Mouse (Mus musculus): Measurements from ENCODE around the gene Sort1. TPM values are rescaled to one million over a fixed set of nuclear protein-coding genes. Genes with fewer than 3 reads are reported as not detected.
A peak's percentile ranks its signal among the peaks of the same experiment; 100 is the strongest.

Sort1 gene
- polyA plus RNA-seq, 1 experiment from 2014 or later = 17.0 TPM

DNA sequence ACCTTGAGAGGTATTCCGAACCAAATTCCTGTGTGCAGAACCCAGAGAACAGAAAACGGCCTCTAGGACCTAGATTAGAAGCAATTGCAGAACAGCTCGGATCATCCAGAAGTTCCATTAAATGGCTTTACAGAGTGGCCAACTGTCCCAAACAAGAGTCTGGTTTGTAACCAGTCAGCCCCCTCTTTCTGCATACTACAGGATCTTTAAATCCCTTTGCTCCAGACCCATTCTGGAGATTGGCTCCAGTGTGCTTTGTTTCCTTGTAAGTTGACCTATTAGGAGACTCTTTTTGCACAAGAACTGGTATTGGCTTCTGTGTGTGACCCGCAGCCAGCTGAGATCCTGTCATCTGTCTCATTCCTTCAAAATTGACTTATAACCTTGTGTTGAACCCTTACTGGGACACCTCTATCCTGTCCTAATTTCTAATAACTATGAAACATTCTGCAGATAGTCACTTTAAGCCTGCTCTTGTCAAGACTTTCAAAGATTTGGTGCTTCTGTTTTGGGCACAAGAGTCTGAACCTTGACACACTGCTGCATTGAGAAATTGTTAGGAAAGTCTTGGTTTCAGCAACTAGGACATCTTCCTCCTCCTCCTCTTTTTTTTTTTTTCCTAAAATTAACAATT is 1.3 kb downstream of the Sort1 start:
- Histone ChIP-seq H3K9me3 (replicated peaks) (no peaks in the 10 kb centered on the region), H3K4me3 (replicated peaks) (peak overlapping the region; percentile 94), H3K27ac (replicated peaks) (no peak overlapping the region; the same call in 1 of the 2 replicates), H3K9ac (replicated peaks) (0 out of 2 replicates have a peak overlapping the region, but pooled peaks have one; percentile 97), H3K27me3 (replicated peaks) (no peaks in the 10 kb centered on the region), H3K36me3 (no peaks in the 10 kb centered on the region), H3K4me2 (peak overlapping the region; percentile 77), H3K4me1 (peaks cover 66% of the 10 kb centered on the region)
- 49% methylated on average over 4 of the region's 4 CpGs for WGBS
- ATAC-seq (ENCODE audit: low FRiP score) = no peak

DNA sequence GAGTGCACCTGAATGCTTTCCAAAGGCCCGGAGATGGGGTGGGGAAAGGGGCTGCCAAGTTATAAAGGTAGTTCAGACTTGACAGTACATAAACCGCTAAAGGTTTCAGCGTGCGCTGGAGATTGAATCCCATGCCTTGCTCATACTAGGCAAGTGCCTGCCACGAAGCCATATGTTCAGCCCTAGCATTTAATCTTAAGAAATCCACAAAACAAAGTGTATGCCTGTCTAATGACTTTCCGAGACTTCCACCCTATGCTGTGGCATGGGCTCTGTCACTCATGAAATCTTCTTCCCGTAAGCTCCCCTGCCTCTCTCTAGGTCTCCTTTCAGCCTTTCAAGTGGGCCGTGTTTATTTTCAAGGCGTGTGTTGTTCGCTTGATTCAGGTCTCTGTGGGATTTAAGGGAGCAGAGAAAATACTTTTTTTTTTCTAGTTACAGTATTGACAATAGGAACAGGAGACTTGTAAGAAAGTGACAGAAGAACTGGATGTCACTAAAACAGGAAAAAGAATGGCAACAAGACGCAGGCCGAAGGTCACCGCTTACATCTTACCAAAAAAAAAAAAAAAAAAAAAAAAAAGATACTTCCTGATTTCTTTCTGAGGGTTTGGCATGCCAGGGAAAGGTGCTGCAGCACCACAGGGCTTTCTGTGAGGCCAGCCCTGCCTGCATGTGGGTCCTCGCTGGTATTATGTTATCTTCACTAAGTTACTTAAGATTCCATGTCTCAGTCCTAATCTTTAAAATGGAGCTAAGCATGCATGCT is 3.0 kb downstream of the Sort1 start:
- Histone ChIP-seq H3K4me2 (peak overlapping the region; percentile 77), H3K36me3 (no peaks in the 10 kb centered on the region), H3K27ac (replicated peaks) (peak overlapping the region; percentile 67; the same call in 1 of the 2 replicates), H3K4me1 (peaks cover 76% of the 10 kb centered on the region), H3K9me3 (replicated peaks) (no peaks in the 10 kb centered on the region), H3K4me3 (replicated peaks) (no peak overlapping the region), H3K9ac (replicated peaks) (0 out of 2 replicates have a peak overlapping the region, but pooled peaks have one; percentile 18), H3K27me3 (replicated peaks) (no peaks in the 10 kb centered on the region)
- ATAC-seq (ENCODE audit: low FRiP score) = no peak
- 61% methylated on average over 14 of the region's 14 CpGs for WGBS

GRCm38 (mm10) chr3:108287811-108288805 is 4.2 kb downstream of the Sort1 start:
- Histone ChIP-seq H3K4me2 (peak overlapping the region; percentile 44), H3K27ac (replicated peaks) (peak overlapping the region; percentile 67), H3K27me3 (replicated peaks) (no peaks in the 10 kb centered on the region), H3K9me3 (replicated peaks) (no peaks in the 10 kb centered on the region), H3K36me3 (no peaks in the 10 kb centered on the region), H3K4me3 (replicated peaks) (no peak overlapping the region; the same call in 1 of the 2 replicates), H3K9ac (replicated peaks) (peak overlapping the region; percentile 18; the same call in 1 of the 2 replicates), H3K4me1 (peaks cover 69% of the 10 kb centered on the region)
- WGBS = 11% methylated on average over 17 of the region's 17 CpGs
- ATAC-seq (ENCODE audit: low FRiP score) = no peak

- 76% methylated on average over 13 of the region's 13 CpGs for WGBS
- Histone ChIP-seq H3K4me2 (0 out of 2 replicates have a peak overlapping the region, but pooled peaks have one; percentile 44), H3K36me3 (no peaks in the 10 kb centered on the region), H3K4me1 (peaks cover 71% of the 10 kb centered on the region), H3K9me3 (replicated peaks) (no peaks in the 10 kb centered on the region), H3K9ac (replicated peaks) (no peak overlapping the region), H3K27me3 (replicated peaks) (no peaks in the 10 kb centered on the region), H3K4me3 (replicated peaks) (no peak overlapping the region), H3K27ac (replicated peaks) (no peak overlapping the region)
- ATAC-seq (ENCODE audit: low FRiP score) = no peak
Observed at GRCm38 (mm10) chr3:108289311-108290130, 5.6 kb downstream of the Sort1 start.

GRCm38 (mm10) chr3:108291036-108291799 is 7.3 kb downstream of the Sort1 start:
- H3K4me2 ChIP-seq = no peak overlapping the region
- H3K27ac ChIP-seq (replicated peaks) = no peak overlapping the region
- no peak overlapping the region for H3K9ac ChIP-seq (replicated peaks)
- no peaks in the 10 kb centered on the region for H3K36me3 ChIP-seq
- no peak overlapping the region for H3K4me3 ChIP-seq (replicated peaks)
- H3K4me1 ChIP-seq = peaks cover 72% of the 10 kb centered on the region
- 61% methylated on average over 17 of the region's 17 CpGs for WGBS
- no peak for ATAC-seq (ENCODE audit: low FRiP score)
- H3K27me3 ChIP-seq (replicated peaks) = no peaks in the 10 kb centered on the region
- H3K9me3 ChIP-seq (replicated peaks) = no peaks in the 10 kb centered on the region

- Histone ChIP-seq H3K9ac (replicated peaks) (no peak overlapping the region), H3K4me2 (no peak overlapping the region), H3K27ac (replicated peaks) (no peak overlapping the region), H3K36me3 (no peaks in the 10 kb centered on the region), H3K4me1 (peaks cover 60% of the 10 kb centered on the region), H3K27me3 (replicated peaks) (no peaks in the 10 kb centered on the region), H3K9me3 (replicated peaks) (no peaks in the 10 kb centered on the region), H3K4me3 (replicated peaks) (no peak overlapping the region)
- WGBS = 44% methylated on average over 2 of the region's 2 CpGs
- ATAC-seq (ENCODE audit: low FRiP score) = no peak
Observed at GRCm38 (mm10) chr3:108294398-108294797, 10.5 kb downstream of the Sort1 start.

DNA sequence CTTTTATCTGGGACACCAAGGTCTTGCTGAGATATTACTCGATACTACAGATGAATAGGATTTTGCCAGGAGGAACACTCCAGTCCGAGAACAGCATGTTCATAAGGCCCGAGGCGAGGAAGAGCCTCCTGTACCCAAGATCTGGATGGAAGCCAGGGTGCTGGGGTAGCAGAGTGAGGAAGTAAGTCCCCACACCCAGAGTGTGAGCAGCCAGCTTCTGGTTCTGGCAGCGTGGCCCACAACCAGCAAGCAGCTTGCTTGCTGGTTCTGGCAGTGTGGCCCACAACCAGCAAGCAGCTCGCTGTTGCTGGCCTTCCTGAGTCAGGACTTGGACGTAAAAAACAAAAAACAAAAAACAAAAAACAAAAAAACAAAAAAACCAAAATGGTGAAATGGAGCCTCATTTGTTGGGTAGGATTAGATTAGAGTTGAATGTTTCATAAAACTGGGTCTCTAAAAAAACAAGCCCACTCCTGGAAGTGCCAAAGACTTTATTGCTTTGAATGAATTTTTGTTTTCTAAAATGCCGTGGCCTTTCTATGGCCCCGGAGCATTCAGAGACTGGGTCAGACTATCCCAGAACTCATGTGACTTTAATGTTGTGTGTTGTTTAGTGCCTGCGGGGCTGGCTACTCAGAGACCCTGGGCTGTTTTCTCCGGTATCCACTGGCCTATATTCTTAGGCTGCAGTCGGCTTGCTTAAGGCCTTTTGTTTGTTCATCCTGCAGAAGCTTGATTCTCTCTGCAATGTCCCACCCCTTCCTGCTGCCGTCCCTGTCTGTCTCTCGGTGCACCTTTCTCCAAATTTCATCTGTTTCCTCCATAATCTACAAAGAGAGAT is 11.7 kb downstream of the Sort1 start:
- WGBS = 22% methylated on average over 14 of the region's 14 CpGs
- no peaks in the 10 kb centered on the region for H3K36me3 ChIP-seq
- H3K9me3 ChIP-seq (replicated peaks) = no peaks in the 10 kb centered on the region
- H3K9ac ChIP-seq (replicated peaks) = peak overlapping the region; percentile 8; the same call in 1 of the 2 replicates
- peak overlapping the region; percentile 76 for H3K27ac ChIP-seq (replicated peaks)
- no peak overlapping the region for H3K4me3 ChIP-seq (replicated peaks)
- H3K27me3 ChIP-seq (replicated peaks) = no peaks in the 10 kb centered on the region
- H3K4me2 ChIP-seq = peak overlapping the region; percentile 39
- H3K4me1 ChIP-seq = peaks cover 50% of the 10 kb centered on the region
- peak; percentile 48; the same call in 1 of the 2 replicates for ATAC-seq (ENCODE audit: low FRiP score)

GRCm38 (mm10) chr3:108296220-108297049 is 12.6 kb downstream of the Sort1 start:
- peaks cover 44% of the 10 kb centered on the region for H3K4me1 ChIP-seq
- no peaks in the 10 kb centered on the region for H3K27me3 ChIP-seq (replicated peaks)
- H3K4me2 ChIP-seq = peak overlapping the region; percentile 39
- H3K36me3 ChIP-seq = no peaks in the 10 kb centered on the region
- H3K27ac ChIP-seq (replicated peaks) = peak overlapping the region; percentile 76
- ATAC-seq (ENCODE audit: low FRiP score) = peak; percentile 81
- H3K9me3 ChIP-seq (replicated peaks) = no peaks in the 10 kb centered on the region
- 13% methylated on average over 14 of the region's 14 CpGs for WGBS
- no peak overlapping the region for H3K4me3 ChIP-seq (replicated peaks)
- H3K9ac ChIP-seq (replicated peaks) = peak overlapping the region; percentile 8; the same call in 1 of the 2 replicates

- no peak overlapping the region for H3K9ac ChIP-seq (replicated peaks)
- H3K4me2 ChIP-seq = peak overlapping the region; percentile 39; the same call in 1 of the 2 replicates
- no peaks in the 10 kb centered on the region for H3K36me3 ChIP-seq
- peak overlapping the region; percentile 76 for H3K27ac ChIP-seq (replicated peaks)
- H3K4me1 ChIP-seq = peaks cover 42% of the 10 kb centered on the region
- no peaks in the 10 kb centered on the region for H3K27me3 ChIP-seq (replicated peaks)
- 59% methylated on average over 7 of the region's 7 CpGs for WGBS
- H3K9me3 ChIP-seq (replicated peaks) = no peaks in the 10 kb centered on the region
- H3K4me3 ChIP-seq (replicated peaks) = no peak overlapping the region
- ATAC-seq (ENCODE audit: low FRiP score) = no peak
Observed at GRCm38 (mm10) chr3:108297050-108297419, 13.2 kb downstream of the Sort1 start.
